Mouse (Mus musculus): ENCODE results near the gene Olfr628. TPM values are rescaled to one million over a fixed set of nuclear protein-coding genes. Genes with fewer than 3 reads are reported as not detected.
"Not testable (repeated sequence)": the region's sequence is repeated elsewhere in the genome, so short reads cannot be mapped to it uniquely, and the experiment has no call there.

Gene Olfr628
- not detected in 2 replicates for polyA plus RNA-seq (2015; fragmentation: Nextera tagmentation; extraction: Ambion mirVana)

- Histone ChIP-seq H3K4me3 (no peak within 1 kb of the TSS), H3K27ac (replicated peaks) (no peak within 1 kb of the TSS), H3K4me1 (replicated peaks) (no peaks in the 10 kb centered on the region), H3K9me3 (no peaks in the 10 kb centered on the region), H3K4me2 (no peak within 1 kb of the TSS), H3K27me3 (no peaks in the 10 kb centered on the region), H3K9ac (no peak within 1 kb of the TSS), H3K36me3 (no peaks in the 10 kb centered on the region)
- ATAC-seq (ENCODE audit: low FRiP score, low read depth): no peak
- WGBS: 84% methylated on average over 1 of the region's 1 CpGs
These were observed at the start of gene Olfr628 for GRCm38 (mm10) chr7:103730074-103730473. Olfr628 (plus strand) TSS chr7:103730374.

- Histone ChIP-seq H3K9ac (no peak within 1 kb of the TSS), H3K27ac (replicated peaks) (no peak within 1 kb of the TSS), H3K4me2 (no peak within 1 kb of the TSS), H3K36me3 (no peaks in the 10 kb centered on the region), H3K9me3 (no peaks in the 10 kb centered on the region), H3K4me3 (no peak within 1 kb of the TSS), H3K4me1 (replicated peaks) (no peaks in the 10 kb centered on the region), H3K27me3 (no peaks in the 10 kb centered on the region)
- no peak for ATAC-seq (ENCODE audit: low FRiP score, low read depth)
These were observed 47.8 kb upstream of the Olfr628 start, which contains the start of gene Olfr625-ps1 for GRCm38 (mm10) chr7:103682420-103682819. Olfr625-ps1 (plus strand) TSS chr7:103682720.

DNA sequence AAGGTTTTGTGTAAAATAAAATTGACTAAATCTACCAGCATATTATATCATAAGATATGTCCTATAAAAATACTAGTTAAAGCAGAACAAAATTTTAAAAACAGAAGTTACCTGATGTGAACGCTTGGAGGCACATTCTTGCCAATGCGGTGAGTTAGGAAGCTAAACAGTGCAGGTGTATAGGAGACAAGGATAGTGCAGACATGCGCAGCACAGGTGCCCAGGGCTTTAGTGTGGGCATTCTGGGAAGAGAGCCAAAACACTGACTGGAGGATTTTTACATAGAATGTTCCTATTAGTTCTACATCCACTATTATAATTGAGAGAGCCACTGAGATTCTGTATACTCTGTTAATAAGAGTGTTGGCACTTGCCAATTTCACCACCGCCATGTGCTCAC is 30.7 kb upstream of the Olfr628 start:
- peak; percentile 38; the same call in 1 of the 2 replicates for ATAC-seq (ENCODE audit: low FRiP score, low read depth)
- 88% methylated on average over 4 of the region's 4 CpGs for WGBS

DNA sequence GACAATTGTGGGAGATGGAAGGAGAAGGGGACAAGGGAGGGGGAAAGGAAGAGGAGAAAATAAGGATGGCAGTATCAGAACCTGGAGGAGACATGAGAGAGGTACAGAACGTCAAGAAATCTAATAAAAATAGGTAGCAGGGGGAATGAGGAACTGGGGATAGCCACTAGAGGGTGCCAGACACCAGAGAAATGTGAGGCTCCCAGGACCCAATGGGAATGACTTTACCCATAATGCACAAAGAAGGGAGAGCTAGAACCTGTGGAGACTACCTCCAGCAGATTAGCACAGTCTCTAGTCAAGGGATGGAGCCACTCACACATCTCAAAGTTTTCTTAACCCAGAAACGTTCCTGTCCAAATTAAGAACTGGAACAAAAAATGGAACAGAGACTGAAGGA is 18.1 kb upstream of the Olfr628 start:
- 38% methylated on average over 2 of the region's 2 CpGs for WGBS
- no peak for ATAC-seq (ENCODE audit: low FRiP score, low read depth)
- H3K4me2 ChIP-seq: no peak overlapping the region
- H3K4me3 ChIP-seq: no peak overlapping the region
- no peaks in the 10 kb centered on the region for H3K36me3 ChIP-seq
- H3K9me3 ChIP-seq: no peaks in the 10 kb centered on the region
- H3K27ac ChIP-seq (replicated peaks): no peak overlapping the region
- H3K27me3 ChIP-seq: no peaks in the 10 kb centered on the region
- H3K4me1 ChIP-seq (replicated peaks): no peaks in the 10 kb centered on the region
- no peak overlapping the region for H3K9ac ChIP-seq

More for the DNA sequence above, 30.7 kb upstream of the Olfr628 start:
- Histone ChIP-seq H3K27me3 (no peaks in the 10 kb centered on the region), H3K4me3 (no peak overlapping the region), H3K9me3 (no peaks in the 10 kb centered on the region), H3K36me3 (no peaks in the 10 kb centered on the region), H3K4me1 (replicated peaks) (no peaks in the 10 kb centered on the region), H3K27ac (replicated peaks) (no peak overlapping the region), H3K4me2 (no peak overlapping the region), H3K9ac (no peak overlapping the region)

DNA sequence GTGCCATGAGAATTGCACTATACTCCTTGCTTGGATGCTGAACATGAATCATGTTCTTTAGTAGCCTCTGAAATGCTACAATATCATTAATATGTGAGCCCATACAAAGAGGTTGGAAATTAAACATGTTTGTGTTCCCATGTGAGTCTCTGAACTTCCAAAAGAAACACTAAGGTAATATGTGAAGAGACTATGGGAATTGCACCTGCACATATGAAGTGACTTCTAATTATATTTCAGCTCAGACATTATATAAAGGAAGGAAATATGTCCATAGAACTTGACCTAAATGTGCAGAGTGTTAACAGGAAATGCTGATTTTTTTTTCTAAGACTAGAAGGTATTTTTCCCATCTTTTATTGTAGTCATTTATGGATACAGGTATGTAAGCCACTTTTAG is 15.8 kb upstream of the Olfr628 start, which contains the start of gene Olfr243:
Gene Olfr243 (plus strand): TSS at position 301 of the 400 bp plus-strand sequence.
- Histone ChIP-seq H3K36me3 (no peaks in the 10 kb centered on the region), H3K4me3 (no peak within 1 kb of the TSS), H3K4me1 (replicated peaks) (no peaks in the 10 kb centered on the region), H3K9ac (no peak within 1 kb of the TSS), H3K27ac (replicated peaks) (no peak within 1 kb of the TSS), H3K9me3 (no peaks in the 10 kb centered on the region), H3K27me3 (no peaks in the 10 kb centered on the region), H3K4me2 (no peak within 1 kb of the TSS)
- no peak for ATAC-seq (ENCODE audit: low FRiP score, low read depth)

GRCm38 (mm10) chr7:103716398-103716797 is 13.8 kb upstream of the Olfr628 start:
- WGBS: 96% methylated on average over 1 of the region's 1 CpGs
- not testable (repeated sequence) for ATAC-seq (ENCODE audit: low FRiP score, low read depth)

GRCm38 (mm10) chr7:103744843-103745242 is 14.7 kb downstream of the Olfr628 start, which contains the start of gene Olfr629:
Olfr629 (minus strand) TSS chr7:103744943.
- Histone ChIP-seq H3K4me1 (replicated peaks) (no peaks in the 10 kb centered on the region), H3K36me3 (no peaks in the 10 kb centered on the region), H3K4me2 (no peak within 1 kb of the TSS), H3K27ac (replicated peaks) (no peak within 1 kb of the TSS), H3K4me3 (no peak within 1 kb of the TSS), H3K9me3 (no peaks in the 10 kb centered on the region), H3K9ac (no peak within 1 kb of the TSS), H3K27me3 (no peaks in the 10 kb centered on the region)
- WGBS: 79% methylated on average over 2 of the region's 2 CpGs
- no peak for ATAC-seq (ENCODE audit: low FRiP score, low read depth)

More at GRCm38 (mm10) chr7:103716398-103716797, 13.8 kb upstream of the Olfr628 start:
- not testable (repeated sequence) for H3K27me3 ChIP-seq; H3K9me3 ChIP-seq; H3K4me1 ChIP-seq (replicated peaks); H3K4me2 ChIP-seq; H3K27ac ChIP-seq (replicated peaks); H3K36me3 ChIP-seq; H3K4me3 ChIP-seq; H3K9ac ChIP-seq

- WGBS: 49% methylated on average over 2 of the region's 2 CpGs
- no peak for ATAC-seq (ENCODE audit: low FRiP score, low read depth)
- no peak within 1 kb of the TSS for H3K27ac ChIP-seq (replicated peaks)
These were observed 27.1 kb downstream of the Olfr628 start, which contains the start of gene Olfr630 for GRCm38 (mm10) chr7:103757233-103757632. Olfr630 (minus strand) TSS chr7:103757333.

GRCm38 (mm10) chr7:103762212-103762611 is 32.0 kb downstream of the Olfr628 start:
- H3K4me3 ChIP-seq; ATAC-seq (ENCODE audit: low FRiP score, low read depth); H3K27ac ChIP-seq (replicated peaks): not testable (repeated sequence)

More at GRCm38 (mm10) chr7:103757233-103757632, 27.1 kb downstream of the Olfr628 start, which contains the start of gene Olfr630:
- Histone ChIP-seq H3K9ac (no peak within 1 kb of the TSS), H3K9me3 (no peaks in the 10 kb centered on the region), H3K36me3 (no peaks in the 10 kb centered on the region), H3K4me1 (replicated peaks) (no peaks in the 10 kb centered on the region), H3K4me2 (no peak within 1 kb of the TSS), H3K27me3 (no peaks in the 10 kb centered on the region), H3K4me3 (no peak within 1 kb of the TSS)

GRCm38 (mm10) chr7:103767687-103768086 is 37.5 kb downstream of the Olfr628 start:
- not testable (repeated sequence) for ATAC-seq (ENCODE audit: low FRiP score, low read depth); H3K4me1 ChIP-seq (replicated peaks); H3K27me3 ChIP-seq; H3K9ac ChIP-seq; H3K27ac ChIP-seq (replicated peaks); H3K36me3 ChIP-seq; H3K9me3 ChIP-seq; H3K4me2 ChIP-seq; H3K4me3 ChIP-seq
- WGBS: 93% methylated on average over 6 of the region's 6 CpGs

More at GRCm38 (mm10) chr7:103762212-103762611, 32.0 kb downstream of the Olfr628 start:
- H3K9ac ChIP-seq; H3K4me2 ChIP-seq; H3K27me3 ChIP-seq; H3K4me1 ChIP-seq (replicated peaks); H3K36me3 ChIP-seq; H3K9me3 ChIP-seq: not testable (repeated sequence)
- 90% methylated on average over 6 of the region's 6 CpGs for WGBS

- H3K27me3 ChIP-seq: no peaks in the 10 kb centered on the region
- WGBS: 84% methylated on average over 2 of the region's 2 CpGs
- no peak within 1 kb of the TSS for H3K9ac ChIP-seq
- H3K9me3 ChIP-seq: no peaks in the 10 kb centered on the region
- H3K4me2 ChIP-seq: no peak within 1 kb of the TSS
- ATAC-seq (ENCODE audit: low FRiP score, low read depth): no peak
- H3K36me3 ChIP-seq: no peaks in the 10 kb centered on the region
- no peak within 1 kb of the TSS for H3K4me3 ChIP-seq
- no peak within 1 kb of the TSS for H3K27ac ChIP-seq (replicated peaks)
- no peaks in the 10 kb centered on the region for H3K4me1 ChIP-seq (replicated peaks)
These were observed 41.3 kb downstream of the Olfr628 start, which contains the start of gene Olfr69 for GRCm38 (mm10) chr7:103771494-103771893. Olfr69 (minus strand) TSS chr7:103771594.

GRCm38 (mm10) chr7:103777652-103778051 is 47.5 kb downstream of the Olfr628 start:
- H3K27ac ChIP-seq (replicated peaks); H3K4me1 ChIP-seq (replicated peaks); H3K9ac ChIP-seq; H3K9me3 ChIP-seq; H3K4me3 ChIP-seq; H3K27me3 ChIP-seq; H3K4me2 ChIP-seq; ATAC-seq (ENCODE audit: low FRiP score, low read depth); H3K36me3 ChIP-seq: not testable (repeated sequence)
- WGBS: 88% methylated on average over 4 of the region's 4 CpGs

DNA sequence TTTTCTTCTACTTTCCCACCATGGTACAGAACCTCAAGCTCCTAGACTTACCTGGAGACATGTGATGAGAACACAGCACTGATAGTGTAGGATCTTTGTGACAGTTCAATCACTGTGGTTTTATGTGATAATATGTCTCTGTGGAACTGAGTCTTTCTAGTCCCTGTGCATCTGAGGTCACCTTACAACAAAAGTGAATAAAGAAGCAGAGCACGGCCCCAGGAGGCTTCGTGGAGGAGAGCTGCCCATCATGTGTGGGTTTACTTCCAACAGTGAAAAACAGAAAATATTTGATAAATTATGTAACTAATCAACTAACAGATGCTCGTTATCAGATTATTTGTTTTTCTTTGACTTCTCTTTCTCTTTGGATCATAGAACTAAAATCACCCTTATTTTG is 49.4 kb downstream of the Olfr628 start, which contains the start of gene Olfr68:
Gene Olfr68 (minus strand): TSS at position 101 of the 400 bp plus-strand sequence.
- 71% methylated on average over 3 of the region's 3 CpGs for WGBS
- H3K4me1 ChIP-seq (replicated peaks): no peaks in the 10 kb centered on the region
- ATAC-seq (ENCODE audit: low FRiP score, low read depth): no peak
- H3K4me2 ChIP-seq: no peak within 1 kb of the TSS
- H3K36me3 ChIP-seq: no peaks in the 10 kb centered on the region
- H3K27me3 ChIP-seq: no peaks in the 10 kb centered on the region
- no peak within 1 kb of the TSS for H3K9ac ChIP-seq
- no peaks in the 10 kb centered on the region for H3K9me3 ChIP-seq
- no peak within 1 kb of the TSS for H3K27ac ChIP-seq (replicated peaks)
- H3K4me3 ChIP-seq: no peak within 1 kb of the TSS
